Mouse (Mus musculus): ENCODE measurements at regions not wholly inside any gene's neighbourhood (a gene's known extent, or its start where the extent isn't known, plus 50 kb on each side); places are given as distances from the start of the nearest gene placed in this dataset.
"Not testable (repeated sequence)": the region's sequence is repeated elsewhere in the genome, so short reads cannot be mapped to it uniquely, and the experiment has no call there.

- not testable (repeated sequence) for H3K4me3 ChIP-seq (replicated peaks; ENCODE audit: low read length); H3K36me3 ChIP-seq (ENCODE audit: insufficient read depth, low read length); H3K4me1 ChIP-seq (replicated peaks; ENCODE audit: low read depth, low read length); H3K27me3 ChIP-seq (ENCODE audit: insufficient read depth, low read length)
- H3K9me3 ChIP-seq (ENCODE audit: low read length), result peaks cover 18% of the 10 kb centered on the region
These were observed 138.4 kb upstream of the Samt2 start for GRCm38 (mm10) chrX:154717526-154717925.

- Histone ChIP-seq H3K9me3 (ENCODE audit: low read length) (peaks cover 28% of the 10 kb centered on the region), H3K4me3 (replicated peaks; ENCODE audit: low read length) (peak overlapping the region; percentile 17; the same call in 1 of the 2 replicates)
These were observed 134.6 kb upstream of the Samt2 start for GRCm38 (mm10) chrX:154713641-154714255.

GRCm38 (mm10) chrX:154712576-154712975, 133.4 kb upstream of the Samt2 start:
- not testable (repeated sequence) for H3K4me1 ChIP-seq (replicated peaks; ENCODE audit: low read depth, low read length); H3K4me3 ChIP-seq (replicated peaks; ENCODE audit: low read length); H3K27me3 ChIP-seq (ENCODE audit: insufficient read depth, low read length)

More at GRCm38 (mm10) chrX:154713641-154714255, 134.6 kb upstream of the Samt2 start:
- TF ChIP-seq CTCF (conservative IDR thresholded peaks at IDR 0.05; ENCODE audit: low read length), result no peak
- TF ChIP-seq POU5F1 (IDR thresholded peaks at IDR 0.05; ENCODE audit: borderline replicate concordance, low read length), result no peak
- TF ChIP-seq NANOG (IDR thresholded peaks at IDR 0.05; ENCODE audit: borderline replicate concordance, low read length), result no peak
- no peaks in the 10 kb centered on the region for H3K27me3 ChIP-seq (ENCODE audit: insufficient read depth, low read length)
- no peaks in the 10 kb centered on the region for H3K4me1 ChIP-seq (replicated peaks; ENCODE audit: low read depth, low read length)
- no peaks in the 10 kb centered on the region for H3K36me3 ChIP-seq (ENCODE audit: insufficient read depth, low read length)

GRCm38 (mm10) chrX:154670529-154670928, 91.4 kb upstream of the Samt2 start:
- H3K4me3 ChIP-seq (replicated peaks; ENCODE audit: low read length); H3K27me3 ChIP-seq (ENCODE audit: insufficient read depth, low read length); H3K36me3 ChIP-seq (ENCODE audit: insufficient read depth, low read length); H3K9me3 ChIP-seq (ENCODE audit: low read length); H3K4me1 ChIP-seq (replicated peaks; ENCODE audit: low read depth, low read length): not testable (repeated sequence)

More at GRCm38 (mm10) chrX:154712576-154712975, 133.4 kb upstream of the Samt2 start:
- peaks cover 21% of the 10 kb centered on the region for H3K9me3 ChIP-seq (ENCODE audit: low read length)
- H3K36me3 ChIP-seq (ENCODE audit: insufficient read depth, low read length), result not testable (repeated sequence)

All from E14TG2a.4 (cell line).